Mouse (Mus musculus): ENCODE results near the gene Nfatc3. TPM values are rescaled to one million over a fixed set of nuclear protein-coding genes. Genes with fewer than 3 reads are reported as not detected.
A peak's percentile ranks its signal among the peaks of the same experiment; 100 is the strongest.

The Nfatc3 gene
- polyA plus RNA-seq, 1 experiment from 2014 or later, result 6.6 TPM

GRCm38 (mm10) chr8:106044151-106044550, 14.5 kb upstream of the Nfatc3 start:
- Histone ChIP-seq H3K9me3 (no peaks in the 10 kb centered on the region), H3K4me3 (no peak overlapping the region), H3K27ac (no peak overlapping the region), H3K27me3 (ENCODE audit: poor library complexity, severe bottlenecking) (no peaks in the 10 kb centered on the region), H3K4me1 (no peaks in the 10 kb centered on the region), H3K36me3 (replicated peaks) (peaks cover 38% of the 10 kb centered on the region)
- WGBS, result 86% methylated on average over 3 of the region's 3 CpGs
- no peak for DNase-seq (ENCODE audit: extremely low spot score, low spot score)

GRCm38 (mm10) chr8:106046872-106047559, 11.6 kb upstream of the Nfatc3 start:
- H3K4me3 ChIP-seq, result no peak overlapping the region
- no peaks in the 10 kb centered on the region for H3K9me3 ChIP-seq
- no peaks in the 10 kb centered on the region for H3K27me3 ChIP-seq (ENCODE audit: poor library complexity, severe bottlenecking)
- WGBS, result 95% methylated on average over 11 of the region's 11 CpGs
- H3K4me1 ChIP-seq, result no peaks in the 10 kb centered on the region
- H3K27ac ChIP-seq, result no peak overlapping the region
- H3K36me3 ChIP-seq (replicated peaks), result peaks cover 50% of the 10 kb centered on the region
- no peak for DNase-seq (ENCODE audit: extremely low spot score, low spot score)

- H3K4me3 ChIP-seq, result no peak overlapping the region
- peaks cover 58% of the 10 kb centered on the region for H3K36me3 ChIP-seq (replicated peaks)
- WGBS, result 91% methylated on average over 5 of the region's 5 CpGs
- H3K27ac ChIP-seq, result no peak overlapping the region
- no peak for DNase-seq (ENCODE audit: extremely low spot score, low spot score)
- no peaks in the 10 kb centered on the region for H3K9me3 ChIP-seq
- H3K4me1 ChIP-seq, result no peaks in the 10 kb centered on the region
- H3K27me3 ChIP-seq (ENCODE audit: poor library complexity, severe bottlenecking), result no peaks in the 10 kb centered on the region
Measured at GRCm38 (mm10) chr8:106047854-106048630, 10.6 kb upstream of the Nfatc3 start.

GRCm38 (mm10) chr8:106049840-106050239, 8.8 kb upstream of the Nfatc3 start:
- Histone ChIP-seq H3K9me3 (no peaks in the 10 kb centered on the region), H3K27ac (no peak overlapping the region), H3K4me1 (no peaks in the 10 kb centered on the region), H3K36me3 (replicated peaks) (peaks cover 64% of the 10 kb centered on the region), H3K4me3 (no peak overlapping the region), H3K27me3 (ENCODE audit: poor library complexity, severe bottlenecking) (no peaks in the 10 kb centered on the region)
- no peak for DNase-seq (ENCODE audit: extremely low spot score, low spot score)
- 89% methylated on average over 6 of the region's 6 CpGs for WGBS

GRCm38 (mm10) chr8:106051068-106051467, 7.6 kb upstream of the Nfatc3 start:
- 90% methylated on average over 3 of the region's 3 CpGs for WGBS
- Histone ChIP-seq H3K4me1 (no peaks in the 10 kb centered on the region), H3K27me3 (ENCODE audit: poor library complexity, severe bottlenecking) (no peaks in the 10 kb centered on the region), H3K9me3 (no peaks in the 10 kb centered on the region), H3K36me3 (replicated peaks) (peaks cover 56% of the 10 kb centered on the region), H3K27ac (no peak overlapping the region), H3K4me3 (no peak overlapping the region)
- no peak for DNase-seq (ENCODE audit: extremely low spot score, low spot score)

- Histone ChIP-seq H3K27ac (no peak overlapping the region), H3K4me1 (no peaks in the 10 kb centered on the region), H3K9me3 (no peaks in the 10 kb centered on the region), H3K4me3 (no peak overlapping the region), H3K36me3 (replicated peaks) (peaks cover 48% of the 10 kb centered on the region), H3K27me3 (ENCODE audit: poor library complexity, severe bottlenecking) (no peaks in the 10 kb centered on the region)
- whole genome bisulfite sequencing, result 89% methylated on average over 9 of the region's 9 CpGs
- DNase-seq (ENCODE audit: extremely low spot score, low spot score), result no peak
Measured at GRCm38 (mm10) chr8:106052510-106053089, 6.0 kb upstream of the Nfatc3 start.

GRCm38 (mm10) chr8:106054190-106054811, 4.3 kb upstream of the Nfatc3 start:
- Histone ChIP-seq H3K9me3 (no peaks in the 10 kb centered on the region), H3K27me3 (ENCODE audit: poor library complexity, severe bottlenecking) (no peaks in the 10 kb centered on the region), H3K4me1 (peaks cover 11% of the 10 kb centered on the region), H3K4me3 (no peak overlapping the region), H3K27ac (no peak overlapping the region), H3K36me3 (replicated peaks) (peaks cover 41% of the 10 kb centered on the region)
- WGBS, result 83% methylated on average over 6 of the region's 6 CpGs
- DNase-seq (ENCODE audit: extremely low spot score, low spot score), result no peak

- H3K4me1 ChIP-seq, result peaks cover 11% of the 10 kb centered on the region
- DNase-seq (ENCODE audit: extremely low spot score, low spot score), result no peak
- no peaks in the 10 kb centered on the region for H3K27me3 ChIP-seq (ENCODE audit: poor library complexity, severe bottlenecking)
- peaks cover 41% of the 10 kb centered on the region for H3K36me3 ChIP-seq (replicated peaks)
- H3K27ac ChIP-seq, result no peak overlapping the region
- H3K9me3 ChIP-seq, result no peaks in the 10 kb centered on the region
- 64% methylated on average over 3 of the region's 3 CpGs for WGBS
- no peak overlapping the region for H3K4me3 ChIP-seq
Measured at GRCm38 (mm10) chr8:106055038-106055437, 3.6 kb upstream of the Nfatc3 start.

GRCm38 (mm10) chr8:106056455-106056982, 2.1 kb upstream of the Nfatc3 start:
- H3K36me3 ChIP-seq (replicated peaks), result peaks cover 29% of the 10 kb centered on the region
- no peaks in the 10 kb centered on the region for H3K9me3 ChIP-seq
- peaks cover 21% of the 10 kb centered on the region for H3K4me1 ChIP-seq
- no peak overlapping the region for H3K27ac ChIP-seq
- no peaks in the 10 kb centered on the region for H3K27me3 ChIP-seq (ENCODE audit: poor library complexity, severe bottlenecking)
- 91% methylated on average over 4 of the region's 4 CpGs for WGBS
- no peak overlapping the region for H3K4me3 ChIP-seq
- DNase-seq (ENCODE audit: extremely low spot score, low spot score), result no peak

GRCm38 (mm10) chr8:106059613-106060371, 1.2 kb downstream of the Nfatc3 start:
- Histone ChIP-seq H3K9me3 (no peaks in the 10 kb centered on the region), H3K27me3 (ENCODE audit: poor library complexity, severe bottlenecking) (no peaks in the 10 kb centered on the region), H3K27ac (peak overlapping the region; percentile 96), H3K4me1 (peaks cover 34% of the 10 kb centered on the region), H3K4me3 (peak overlapping the region; percentile 88), H3K36me3 (replicated peaks) (peaks cover 4% of the 10 kb centered on the region; the same call in 1 of the 2 replicates)
- WGBS, result under 1% methylated on average over 83 of the region's 83 CpGs
- peak; percentile 71 for DNase-seq (ENCODE audit: extremely low spot score, low spot score)

GRCm38 (mm10) chr8:106060521-106060920, 1.9 kb downstream of the Nfatc3 start:
- Histone ChIP-seq H3K27ac (peak overlapping the region; percentile 96; the same call in 1 of the 2 replicates), H3K36me3 (replicated peaks) (peaks cover 4% of the 10 kb centered on the region; the same call in 1 of the 2 replicates), H3K4me3 (peak overlapping the region; percentile 88), H3K4me1 (peaks cover 34% of the 10 kb centered on the region), H3K9me3 (no peaks in the 10 kb centered on the region), H3K27me3 (ENCODE audit: poor library complexity, severe bottlenecking) (no peaks in the 10 kb centered on the region)
- 7% methylated on average over 3 of the region's 3 CpGs for WGBS
- DNase-seq (ENCODE audit: extremely low spot score, low spot score), result no peak

GRCm38 (mm10) chr8:106061686-106062085, 3.0 kb downstream of the Nfatc3 start:
- peak overlapping the region; percentile 88; the same call in 1 of the 2 replicates for H3K4me3 ChIP-seq

More at GRCm38 (mm10) chr8:106061686-106062085, 3.0 kb downstream of the Nfatc3 start:
- Histone ChIP-seq H3K4me1 (peaks cover 34% of the 10 kb centered on the region), H3K9me3 (no peaks in the 10 kb centered on the region), H3K36me3 (replicated peaks) (peaks cover 4% of the 10 kb centered on the region; the same call in 1 of the 2 replicates), H3K27me3 (ENCODE audit: poor library complexity, severe bottlenecking) (no peaks in the 10 kb centered on the region), H3K27ac (no peak overlapping the region)
- no peak for DNase-seq (ENCODE audit: extremely low spot score, low spot score)
- WGBS, result 96% methylated on average over 6 of the region's 6 CpGs

Measured in forebrain, embryonic 10.5 days (tissue).